Mouse (Mus musculus) MEL (cell line): ENCODE results near the gene Rffl.

Source experiments
- CTCF ChIP-seq, 3 experiments: IDR thresholded peaks in 2 of 3; conservative IDR thresholded peaks in 1 of 3; 2 replicates each; pipeline ENCODE4 v1.5.1; 2011 to 2012; ENCODE audit warnings: low read length in 3 of 3, low read depth in 2 of 3, mild to moderate bottlenecking in 2 of 3, improper control_type of control experiment in 1 of 3, inconsistent platforms in 1 of 3, mixed read lengths in 1 of 3, moderate library complexity in 1 of 3; ENCODE audit not compliant: control insufficient read depth in 1 of 3, insufficient read depth in 1 of 3, poor library complexity in 1 of 3, severe bottlenecking in 1 of 3
- E2F4 ChIP-seq: IDR thresholded peaks from 2 replicates; pipeline ENCODE4 v1.6.1; 2011; ENCODE audit warnings: low read depth, low read length, improper control_type of control experiment, borderline replicate concordance
- EP300 ChIP-seq, 2 experiments: IDR thresholded peaks; 2 replicates each; pipeline ENCODE4 v1.6.1; 2011; ENCODE audit warnings: improper control_type of control experiment in 2 of 2, low read length in 2 of 2, low read depth in 1 of 2, mild to moderate bottlenecking in 1 of 2
- GATA1 ChIP-seq: IDR thresholded peaks from 2 replicates; pipeline ENCODE4 v1.6.1; 2011; ENCODE audit warnings: low read depth, low read length, improper control_type of control experiment
- MAFK ChIP-seq: IDR thresholded peaks from 2 replicates; pipeline ENCODE4 v1.6.1; 2011; ENCODE audit warnings: low read depth, mild to moderate bottlenecking, low read length, improper control_type of control experiment, borderline replicate concordance
- MXI1 ChIP-seq: IDR thresholded peaks from 2 replicates; pipeline ENCODE4 v1.6.1; 2011; ENCODE audit warnings: mild to moderate bottlenecking, low read depth, low read length, improper control_type of control experiment
- MYC ChIP-seq: IDR thresholded peaks from 2 replicates; pipeline ENCODE4 v1.6.1; 2011; ENCODE audit warnings: low read depth, mild to moderate bottlenecking, low read length, improper control_type of control experiment, moderate library complexity
- POLR2A ChIP-seq, 2 experiments: IDR thresholded peaks; 2 replicates each; pipeline ENCODE4 v1.6.1; 2011 to 2012; ENCODE audit warnings: low read length in 2 of 2, mild to moderate bottlenecking in 2 of 2, control low read depth in 1 of 2, improper control_type of control experiment in 1 of 2, low read depth in 1 of 2, moderate library complexity in 1 of 2; ENCODE audit not compliant: control insufficient read depth in 1 of 2, insufficient read depth in 1 of 2, poor library complexity in 1 of 2
- POLR2AphosphoS2 ChIP-seq: IDR thresholded peaks from 2 replicates; pipeline ENCODE4 v1.6.1; 2011; ENCODE audit warnings: low read length, improper control_type of control experiment
- TCF12 ChIP-seq: IDR thresholded peaks from 2 replicates; pipeline ENCODE4 v1.6.1; 2014; ENCODE audit warnings: low read depth, mild to moderate bottlenecking, inconsistent platforms, low read length, improper control_type of control experiment, moderate library complexity
- ZMIZ1 ChIP-seq: IDR thresholded peaks from 2 replicates; pipeline ENCODE4 v1.6.1; 2012; ENCODE audit warnings: low read depth, mild to moderate bottlenecking, inconsistent platforms, low read length, improper control_type of control experiment, moderate library complexity
- ZNF384 ChIP-seq: IDR thresholded peaks from 2 replicates; pipeline ENCODE4 v1.6.1; 2012; ENCODE audit warnings: low read depth, mild to moderate bottlenecking, inconsistent platforms, low read length, improper control_type of control experiment

DNA sequence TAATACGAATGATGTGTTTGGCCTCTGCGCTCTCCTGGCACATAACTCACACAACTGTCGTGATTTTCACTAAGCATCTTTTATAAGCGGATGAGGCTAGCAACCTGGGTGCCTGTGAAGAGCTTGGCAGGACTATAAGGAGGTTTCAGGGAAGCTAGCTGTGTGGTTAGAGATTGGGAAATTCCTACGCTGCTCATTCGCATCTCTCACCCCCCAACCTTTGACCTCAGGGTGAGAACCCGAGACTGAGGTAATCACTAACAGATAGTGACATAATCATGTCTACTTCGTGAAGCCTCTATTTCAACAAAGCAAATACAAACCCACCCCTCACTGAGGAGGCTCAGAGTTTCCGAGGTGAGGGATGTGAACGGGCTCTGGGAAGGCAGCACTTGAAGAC, 49.8 kb upstream of the Rffl start:
- TF ChIP-seq POLR2A (IDR thresholded peaks at IDR 0.05; ENCODE audit: control insufficient read depth in 1 of 2, insufficient read depth in 1 of 2, low read depth in 1 of 2, low read length in 2 of 2, poor library complexity in 1 of 2) (no peak), MAFK (no peak), CTCF (IDR thresholded peaks at IDR 0.05 in 2 of 3, conservative IDR thresholded peaks at IDR 0.05 in 1 of 3; ENCODE audit: control insufficient read depth in 1 of 3, insufficient read depth in 1 of 3, low read depth in 2 of 3, low read length in 3 of 3, poor library complexity in 1 of 3, severe bottlenecking in 1 of 3) (no peak), MYC (no peak), GATA1 (no peak), ZMIZ1 (no peak), TCF12 (no peak), MXI1 (no peak), EP300 (IDR thresholded peaks at IDR 0.05; ENCODE audit: low read depth in 1 of 2, low read length in 2 of 2) (no peak), POLR2AphosphoS2 (no peak), ZNF384 (no peak), E2F4 (no peak)
